Mouse (Mus musculus): ENCODE measurements around the gene Psmg3. TPM values are rescaled to one million over a fixed set of nuclear protein-coding genes. Genes with fewer than 3 reads are reported as not detected.

Gene Psmg3
- polyA plus RNA-seq, 1 experiment from 2014 or later: 73.0 TPM

DNA sequence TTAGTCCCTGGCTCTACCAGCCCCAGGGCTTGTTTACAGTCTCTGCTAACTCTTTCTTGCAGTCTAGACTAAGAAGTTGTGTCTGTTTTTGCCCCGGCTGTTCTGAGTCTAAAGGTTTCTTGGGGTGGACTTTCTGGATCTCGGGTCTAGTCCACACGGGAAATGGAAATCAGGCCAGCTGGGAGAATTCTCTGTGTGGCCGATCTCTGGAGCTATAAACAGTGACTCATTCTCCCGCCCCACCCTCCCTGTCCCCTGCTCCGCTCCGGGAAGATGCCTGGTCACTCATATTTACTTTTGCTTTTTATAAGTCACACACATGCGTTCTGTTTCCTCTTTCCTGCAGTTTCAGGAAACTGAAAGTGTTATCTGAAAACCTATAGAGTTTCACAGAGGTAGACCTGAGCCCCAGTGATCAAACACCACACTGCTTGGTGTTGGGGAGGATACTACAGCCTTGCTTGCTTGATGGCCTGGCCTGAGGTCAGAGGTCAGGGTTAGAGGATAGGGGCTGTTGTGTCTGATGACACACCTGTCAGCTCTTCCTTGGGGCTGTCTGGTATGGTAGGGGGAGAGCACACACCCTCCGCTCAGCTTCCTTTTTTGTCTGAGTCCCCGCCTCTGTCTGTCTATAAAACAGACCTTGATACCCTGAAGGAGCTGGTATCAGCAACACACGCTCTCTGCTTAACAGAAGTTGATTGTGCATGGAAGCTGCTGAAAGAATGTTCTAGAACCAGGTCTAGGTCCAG lies 33.2 kb downstream of the Psmg3 start:
- Histone ChIP-seq H3K27me3 (replicated peaks; ENCODE audit: control insufficient read depth, insufficient read depth, low read length) (no peaks in the 10 kb centered on the region), H3K9ac (ENCODE audit: low read depth, low read length) (no peak overlapping the region), H3K4me2 (ENCODE audit: low read length) (no peak overlapping the region), H3K4me1 (ENCODE audit: control insufficient read depth, insufficient read depth, low read depth, low read length) (peaks cover 33% of the 10 kb centered on the region), H3K36me3 (ENCODE audit: control insufficient read depth, insufficient read depth, low read length) (no peaks in the 10 kb centered on the region), H3K9me3 (ENCODE audit: control insufficient read depth, low read length) (no peaks in the 10 kb centered on the region), H3K27ac (ENCODE audit: low read depth, low read length) (no peak overlapping the region), H3K4me3 (ENCODE audit: low read length) (no peak overlapping the region)
- ATAC-seq: no peak
- WGBS: 74% methylated on average over 11 of the region's 11 CpGs

DNA sequence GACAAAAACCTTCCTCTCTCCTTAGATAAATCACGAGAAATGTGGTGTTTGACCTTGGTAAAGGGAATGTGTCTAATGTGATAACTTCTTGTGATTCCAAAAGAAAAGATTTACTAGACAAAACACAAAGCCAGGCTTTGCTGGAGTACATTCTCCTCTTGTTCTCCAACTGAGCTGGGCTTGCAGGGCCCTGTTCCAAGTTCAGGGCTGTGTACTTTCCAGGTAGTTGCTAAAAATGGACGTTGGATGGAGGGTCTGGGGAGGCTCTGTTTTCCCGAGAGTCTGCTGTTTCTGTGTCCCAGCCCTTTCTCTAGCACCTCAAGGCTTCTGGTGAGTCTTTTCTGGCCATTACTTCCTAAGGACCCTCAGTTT lies 33.7 kb downstream of the Psmg3 start:
- Histone ChIP-seq H3K4me1 (ENCODE audit: control insufficient read depth, insufficient read depth, low read depth, low read length) (peaks cover 28% of the 10 kb centered on the region), H3K9ac (ENCODE audit: low read depth, low read length) (no peak overlapping the region)

DNA sequence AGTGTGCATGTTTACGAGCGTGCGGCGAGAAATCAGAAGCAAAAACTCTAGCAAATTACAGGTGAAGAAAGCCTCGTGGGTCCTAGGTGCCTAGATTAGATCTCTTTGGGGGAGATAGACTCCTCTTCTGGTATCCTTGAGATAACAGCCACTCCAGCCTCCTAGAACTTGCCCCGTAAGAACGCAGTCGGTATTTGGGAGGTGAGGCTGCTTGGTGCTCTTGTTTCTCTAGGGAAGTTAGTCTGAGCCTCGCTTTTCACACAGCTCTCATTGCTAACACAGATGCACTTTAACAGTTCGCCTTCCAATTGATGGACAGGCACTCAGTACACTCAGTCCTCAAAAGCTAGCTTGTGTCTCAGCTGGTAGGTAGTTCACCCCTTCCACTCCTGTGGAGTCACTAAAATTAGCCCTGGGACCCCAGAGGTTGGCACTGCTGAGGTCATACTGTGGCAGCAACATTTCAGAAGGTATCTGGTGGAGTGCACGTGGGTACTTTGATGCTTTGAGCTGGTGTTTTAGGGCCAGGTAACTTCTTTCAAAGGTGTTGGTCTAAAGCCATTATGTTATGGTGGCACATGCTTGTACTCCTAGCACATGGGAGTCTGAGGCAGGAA lies 34.4 kb downstream of the Psmg3 start:
- Histone ChIP-seq H3K27ac (ENCODE audit: low read depth, low read length) (no peak overlapping the region), H3K36me3 (ENCODE audit: control insufficient read depth, insufficient read depth, low read length) (no peaks in the 10 kb centered on the region), H3K9ac (ENCODE audit: low read depth, low read length) (peak overlapping the region; percentile 74), H3K4me1 (ENCODE audit: control insufficient read depth, insufficient read depth, low read depth, low read length) (peaks cover 21% of the 10 kb centered on the region), H3K4me2 (ENCODE audit: low read length) (peak overlapping the region; percentile 100), H3K27me3 (replicated peaks; ENCODE audit: control insufficient read depth, insufficient read depth, low read length) (peaks cover 1% of the 10 kb centered on the region; the same call in 1 of the 2 replicates), H3K4me3 (ENCODE audit: low read length) (peak overlapping the region; percentile 76), H3K9me3 (ENCODE audit: control insufficient read depth, low read length) (no peaks in the 10 kb centered on the region)
- 17% methylated on average over 11 of the region's 11 CpGs for WGBS
- no peak for ATAC-seq

More for the DNA sequence above, 33.7 kb downstream of the Psmg3 start:
- Histone ChIP-seq H3K36me3 (ENCODE audit: control insufficient read depth, insufficient read depth, low read length) (no peaks in the 10 kb centered on the region), H3K27ac (ENCODE audit: low read depth, low read length) (no peak overlapping the region), H3K4me2 (ENCODE audit: low read length) (no peak overlapping the region), H3K4me3 (ENCODE audit: low read length) (no peak overlapping the region), H3K9me3 (ENCODE audit: control insufficient read depth, low read length) (no peaks in the 10 kb centered on the region), H3K27me3 (replicated peaks; ENCODE audit: control insufficient read depth, insufficient read depth, low read length) (no peaks in the 10 kb centered on the region)
- WGBS: 60% methylated on average over 3 of the region's 3 CpGs
- no peak for ATAC-seq

DNA sequence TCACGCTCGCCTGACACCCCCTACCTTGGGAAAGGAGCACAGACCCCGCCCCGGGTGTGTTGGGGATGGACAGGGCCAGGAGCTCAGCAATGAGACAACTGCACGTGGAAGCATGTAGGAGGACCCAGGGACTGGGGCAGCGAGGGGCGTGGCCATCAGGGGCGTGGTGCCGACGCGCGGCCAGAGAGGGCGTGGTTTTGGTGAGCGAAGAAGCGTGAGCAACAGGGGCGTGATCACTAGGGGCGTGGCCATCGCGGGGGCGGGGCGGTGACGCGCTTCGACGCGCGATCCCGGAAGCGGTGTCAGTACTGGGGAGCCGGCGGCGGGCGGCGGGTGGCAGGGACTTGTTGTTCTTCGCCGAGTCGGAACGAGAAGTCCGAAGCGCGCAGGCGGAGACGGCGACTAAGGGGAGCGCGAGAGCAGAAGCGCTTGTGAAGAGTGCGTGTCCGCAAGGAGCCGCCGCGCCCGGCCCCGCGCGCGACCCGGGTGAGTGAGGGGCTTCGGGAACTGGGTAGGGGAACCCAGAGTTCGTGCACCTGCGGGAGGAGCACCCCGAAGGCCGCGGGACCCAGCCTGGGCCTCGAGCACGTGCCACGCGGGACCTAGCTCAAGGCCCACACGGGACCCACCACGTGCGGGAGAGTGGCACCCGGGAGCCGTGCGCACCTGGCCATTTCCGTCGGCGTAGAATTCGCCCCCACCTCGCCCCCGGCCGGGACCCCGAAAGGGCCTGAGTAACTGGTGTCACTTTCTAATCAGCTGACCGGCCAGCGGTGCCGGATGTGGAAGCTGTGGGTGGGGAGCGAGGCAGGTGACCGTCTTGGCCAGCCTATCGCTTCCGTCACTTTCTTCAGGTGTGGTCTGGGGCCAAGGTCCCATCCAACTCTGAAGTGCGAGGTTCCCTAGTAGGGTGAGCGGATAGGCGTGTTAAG lies 35.2 kb downstream of the Psmg3 start, which contains the start of gene Mafk:
Gene Mafk, plus strand, starts transcription at position 287 of the 932 bp plus-strand sequence.
- peak; percentile 84 for ATAC-seq
- peaks cover 13% of the 10 kb centered on the region for H3K4me1 ChIP-seq (ENCODE audit: control insufficient read depth, insufficient read depth, low read depth, low read length)
- no peaks in the 10 kb centered on the region for H3K9me3 ChIP-seq (ENCODE audit: control insufficient read depth, low read length)
- H3K27ac ChIP-seq (ENCODE audit: low read depth, low read length): peak within 1 kb of the TSS; percentile 30; the same call in 1 of the 2 replicates
- peak within 1 kb of the TSS; percentile 76 for H3K4me3 ChIP-seq (ENCODE audit: low read length)
- H3K36me3 ChIP-seq (ENCODE audit: control insufficient read depth, insufficient read depth, low read length): no peaks in the 10 kb centered on the region
- under 1% methylated on average over 79 of the region's 92 CpGs for WGBS
- H3K27me3 ChIP-seq (replicated peaks; ENCODE audit: control insufficient read depth, insufficient read depth, low read length): peaks cover 2% of the 10 kb centered on the region; the same call in 1 of the 2 replicates
- peak within 1 kb of the TSS; percentile 100 for H3K4me2 ChIP-seq (ENCODE audit: low read length)
- H3K9ac ChIP-seq (ENCODE audit: low read depth, low read length): peak within 1 kb of the TSS; percentile 74

DNA sequence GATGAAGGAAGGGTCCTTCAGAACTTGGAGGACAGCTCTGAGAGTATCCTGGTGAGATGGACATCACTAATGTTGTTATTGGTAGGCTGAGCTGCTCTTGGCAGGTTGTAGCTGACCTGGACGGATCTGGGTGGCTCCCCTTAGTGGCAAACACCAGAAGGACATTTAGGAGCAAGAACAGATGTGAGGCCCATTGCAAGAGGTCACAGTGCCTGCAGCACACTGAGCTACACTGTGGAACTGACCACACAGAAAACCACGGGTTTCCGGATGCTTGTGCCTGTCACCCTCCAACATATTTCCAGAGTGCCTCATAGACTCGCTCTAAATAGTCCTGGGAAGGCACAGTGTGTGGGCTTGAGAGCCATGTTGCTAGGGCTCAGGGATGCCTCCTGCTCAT lies 37.2 kb downstream of the Psmg3 start:
- Histone ChIP-seq H3K4me3 (ENCODE audit: low read length) (no peak overlapping the region), H3K27ac (ENCODE audit: low read depth, low read length) (no peak overlapping the region), H3K4me2 (ENCODE audit: low read length) (no peak overlapping the region), H3K27me3 (replicated peaks; ENCODE audit: control insufficient read depth, insufficient read depth, low read length) (peaks cover 2% of the 10 kb centered on the region; the same call in 1 of the 2 replicates), H3K9me3 (ENCODE audit: control insufficient read depth, low read length) (no peaks in the 10 kb centered on the region), H3K9ac (ENCODE audit: low read depth, low read length) (no peak overlapping the region), H3K4me1 (ENCODE audit: control insufficient read depth, insufficient read depth, low read depth, low read length) (peaks cover 11% of the 10 kb centered on the region), H3K36me3 (ENCODE audit: control insufficient read depth, insufficient read depth, low read length) (no peaks in the 10 kb centered on the region)
- no peak for ATAC-seq
- WGBS: 51% methylated on average over 4 of the region's 4 CpGs

DNA sequence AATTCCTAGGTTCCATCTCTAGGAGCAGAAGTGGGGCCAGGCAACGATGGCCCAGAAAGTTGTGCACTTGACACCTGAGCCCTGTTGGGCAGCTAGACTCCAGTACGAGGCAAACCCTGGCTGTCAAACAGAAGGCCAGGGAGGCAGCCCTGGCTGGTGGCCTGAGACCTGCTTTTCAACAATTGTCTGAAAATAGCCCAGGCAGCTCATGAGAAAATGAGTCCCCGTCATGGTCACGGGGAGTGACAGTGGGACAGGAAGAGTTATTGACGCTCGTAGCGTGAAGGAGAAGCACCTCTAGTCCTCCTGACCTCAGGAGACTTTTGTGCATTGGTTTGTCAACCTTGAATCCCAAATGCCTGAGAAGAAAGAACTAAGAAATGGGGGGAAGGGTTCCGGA lies 45.3 kb downstream of the Psmg3 start:
- no peaks in the 10 kb centered on the region for H3K36me3 ChIP-seq (ENCODE audit: control insufficient read depth, insufficient read depth, low read length)
- no peak overlapping the region for H3K9ac ChIP-seq (ENCODE audit: low read depth, low read length)
- no peak overlapping the region for H3K27ac ChIP-seq (ENCODE audit: low read depth, low read length)
- no peaks in the 10 kb centered on the region for H3K9me3 ChIP-seq (ENCODE audit: control insufficient read depth, low read length)
- no peaks in the 10 kb centered on the region for H3K27me3 ChIP-seq (replicated peaks; ENCODE audit: control insufficient read depth, insufficient read depth, low read length)
- no peak for ATAC-seq
- H3K4me2 ChIP-seq (ENCODE audit: low read length): no peak overlapping the region
- no peaks in the 10 kb centered on the region for H3K4me1 ChIP-seq (ENCODE audit: control insufficient read depth, insufficient read depth, low read depth, low read length)
- WGBS: 82% methylated on average over 8 of the region's 8 CpGs
- H3K4me3 ChIP-seq (ENCODE audit: low read length): no peak overlapping the region

DNA sequence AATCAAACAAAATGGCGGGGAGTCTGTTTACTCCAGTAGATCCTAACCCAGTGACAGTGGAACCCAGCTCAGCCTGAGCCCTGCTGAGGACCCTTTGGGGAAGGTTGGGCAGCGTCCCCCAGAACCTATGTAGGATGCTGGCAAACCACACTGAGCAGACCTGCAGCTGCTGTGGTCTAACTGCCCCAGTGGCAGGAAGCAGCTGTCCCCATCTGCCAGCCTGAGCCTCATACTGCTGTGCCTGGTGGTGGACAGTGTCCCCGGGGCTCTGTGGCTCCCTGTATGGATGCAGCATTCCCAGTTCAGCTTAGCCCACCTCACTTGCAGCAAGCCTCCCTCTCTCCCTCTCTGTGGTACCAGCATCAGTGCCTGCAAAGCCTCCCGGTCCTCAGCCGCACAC lies 49.7 kb downstream of the Psmg3 start:
- Histone ChIP-seq H3K4me3 (ENCODE audit: low read length) (no peak overlapping the region), H3K4me2 (ENCODE audit: low read length) (no peak overlapping the region), H3K9me3 (ENCODE audit: control insufficient read depth, low read length) (no peaks in the 10 kb centered on the region), H3K9ac (ENCODE audit: low read depth, low read length) (no peak overlapping the region), H3K27ac (ENCODE audit: low read depth, low read length) (no peak overlapping the region), H3K36me3 (ENCODE audit: control insufficient read depth, insufficient read depth, low read length) (peaks cover 13% of the 10 kb centered on the region), H3K4me1 (ENCODE audit: control insufficient read depth, insufficient read depth, low read depth, low read length) (peaks cover 9% of the 10 kb centered on the region), H3K27me3 (replicated peaks; ENCODE audit: control insufficient read depth, insufficient read depth, low read length) (no peaks in the 10 kb centered on the region)
- WGBS: 83% methylated on average over 5 of the region's 5 CpGs
- ATAC-seq: no peak

DNA sequence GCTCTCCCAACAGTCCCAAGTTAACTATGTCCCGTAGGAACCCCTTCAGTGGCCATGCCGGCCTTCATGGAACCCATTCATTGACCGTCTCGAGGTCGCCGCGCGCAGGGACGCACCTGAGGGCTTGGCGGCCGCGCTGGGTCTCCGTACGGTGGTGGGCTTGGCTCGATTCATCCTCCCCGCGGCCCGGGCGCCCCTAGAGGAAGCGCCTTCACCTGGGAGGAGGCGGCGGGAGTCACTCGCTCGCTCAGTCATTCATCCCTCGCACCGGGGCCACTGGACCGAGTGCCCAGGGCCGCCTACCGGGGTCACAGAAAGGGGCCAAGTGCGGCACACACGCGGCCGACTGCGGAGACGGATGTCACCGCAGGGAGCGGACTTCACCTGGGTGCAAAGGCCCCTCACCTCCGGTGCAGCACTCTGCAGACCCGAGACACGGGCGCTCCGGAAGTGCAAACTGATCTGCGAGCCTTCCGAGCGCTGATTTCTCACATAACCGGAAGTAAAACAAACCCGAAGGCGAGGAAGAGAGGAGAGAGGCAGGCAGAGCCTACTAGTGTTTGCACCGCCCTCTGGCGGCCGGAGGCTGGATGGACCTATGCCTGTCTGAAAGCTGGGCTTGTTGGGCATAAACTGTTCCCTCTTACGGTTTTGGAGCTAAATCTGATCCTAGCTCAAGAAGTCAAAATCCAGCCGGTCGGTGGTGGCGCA lies 51.3 kb downstream of the Psmg3 start, which contains the start of gene Ints1:
Gene Ints1, minus strand, starts transcription at position 459 of the 711 bp plus-strand sequence.
- ATAC-seq: peak; percentile 95
- peak within 1 kb of the TSS; percentile 97 for H3K4me2 ChIP-seq (ENCODE audit: low read length)
- no peaks in the 10 kb centered on the region for H3K27me3 ChIP-seq (replicated peaks; ENCODE audit: control insufficient read depth, insufficient read depth, low read length)
- H3K4me1 ChIP-seq (ENCODE audit: control insufficient read depth, insufficient read depth, low read depth, low read length): peaks cover 9% of the 10 kb centered on the region
- H3K36me3 ChIP-seq (ENCODE audit: control insufficient read depth, insufficient read depth, low read length): peaks cover 29% of the 10 kb centered on the region
- WGBS: under 1% methylated on average over 53 of the region's 55 CpGs
- H3K9ac ChIP-seq (ENCODE audit: low read depth, low read length): peak within 1 kb of the TSS; percentile 76
- H3K9me3 ChIP-seq (ENCODE audit: control insufficient read depth, low read length): no peaks in the 10 kb centered on the region
- H3K27ac ChIP-seq (ENCODE audit: low read depth, low read length): peak within 1 kb of the TSS; percentile 2; the same call in 1 of the 2 replicates
- H3K4me3 ChIP-seq (ENCODE audit: low read length): peak within 1 kb of the TSS; percentile 72

Measured in hindbrain, embryonic 16.5 days (tissue).